Mouse (Mus musculus): ENCODE measurements at regions not wholly inside any gene's neighbourhood (a gene's known extent, or its start where the extent isn't known, plus 50 kb on each side); places are given as distances from the start of the nearest gene placed in this dataset.

GRCm38 (mm10) chrX:143164945-143165344 is 65.6 kb downstream of the Rtl9 start:
- Histone ChIP-seq H3K9me3 (no peaks in the 10 kb centered on the region), H3K27ac (replicated peaks) (no peak overlapping the region), H3K36me3 (replicated peaks) (no peaks in the 10 kb centered on the region), H3K4me1 (no peaks in the 10 kb centered on the region), H3K27me3 (replicated peaks; ENCODE audit: low read depth, poor library complexity, severe bottlenecking) (peaks cover 18% of the 10 kb centered on the region; the same call in 1 of the 2 replicates), H3K4me3 (no peak overlapping the region)
- DNase-seq (ENCODE audit: low spot score) = no peak
- WGBS = 70% methylated on average over 1 of the region's 1 CpGs

DNA sequence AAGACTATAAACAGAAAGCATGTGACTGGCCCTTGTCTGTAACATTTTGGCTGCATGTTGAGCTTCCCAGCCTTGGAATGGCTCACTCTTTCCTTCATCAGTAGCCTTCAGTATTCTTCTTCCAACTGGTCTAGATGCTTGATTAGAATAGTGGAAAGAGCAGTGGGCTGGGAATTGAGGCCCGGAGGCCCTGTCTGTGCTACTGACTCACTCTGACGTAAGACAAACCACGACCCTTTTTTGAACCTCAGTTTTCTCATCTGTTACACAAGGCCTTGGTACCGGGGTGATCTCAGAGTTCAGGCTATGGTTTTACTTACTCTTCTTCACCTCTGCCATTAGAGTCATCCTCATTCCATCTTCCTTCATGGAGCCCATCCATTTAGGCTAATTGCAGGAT is 95.2 kb downstream of the Rtl9 start:
- Histone ChIP-seq H3K36me3 (replicated peaks) (no peaks in the 10 kb centered on the region), H3K4me3 (no peak overlapping the region), H3K9me3 (no peaks in the 10 kb centered on the region), H3K27me3 (replicated peaks; ENCODE audit: low read depth, poor library complexity, severe bottlenecking) (peaks cover 39% of the 10 kb centered on the region), H3K4me1 (no peaks in the 10 kb centered on the region), H3K27ac (replicated peaks) (no peak overlapping the region)
- DNase-seq (ENCODE audit: low spot score) = no peak
- 79% methylated on average over 4 of the region's 4 CpGs for WGBS

- H3K27ac ChIP-seq (replicated peaks) = no peak overlapping the region
- no peak for DNase-seq (ENCODE audit: low spot score)
- H3K9me3 ChIP-seq = no peaks in the 10 kb centered on the region
- H3K27me3 ChIP-seq (replicated peaks; ENCODE audit: low read depth, poor library complexity, severe bottlenecking) = peaks cover 54% of the 10 kb centered on the region
- H3K4me1 ChIP-seq = no peaks in the 10 kb centered on the region
- no peaks in the 10 kb centered on the region for H3K36me3 ChIP-seq (replicated peaks)
- no peak overlapping the region for H3K4me3 ChIP-seq
These were observed 103.3 kb downstream of the Rtl9 start for GRCm38 (mm10) chrX:143202698-143203097.

DNA sequence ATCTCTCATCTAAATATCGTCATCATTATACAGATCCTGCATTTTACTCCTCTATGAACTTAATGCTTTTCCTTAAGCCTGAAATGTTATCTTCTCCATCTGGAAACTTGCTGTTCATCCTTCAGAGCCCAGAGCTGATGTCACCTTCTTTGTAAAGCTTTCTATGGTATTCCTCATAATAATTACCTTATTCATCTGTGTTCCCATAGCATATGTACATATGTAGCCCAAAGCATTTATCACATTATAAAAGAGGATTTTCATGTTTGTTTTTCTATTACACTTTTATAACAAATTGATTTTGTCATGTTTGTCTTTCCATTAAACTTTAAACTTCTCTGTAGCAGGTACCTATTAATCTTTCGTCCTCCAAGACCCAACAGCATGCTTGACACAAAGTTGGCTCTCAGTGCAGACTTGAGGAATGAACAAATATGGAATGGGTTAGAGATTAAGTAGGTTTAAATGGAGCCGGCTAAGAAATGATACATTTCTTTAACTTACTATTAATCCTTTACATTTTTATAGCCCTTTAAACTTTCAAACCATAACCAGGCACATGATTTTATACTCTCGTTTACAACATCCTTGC is 104.5 kb downstream of the Rtl9 start:
- no peaks in the 10 kb centered on the region for H3K9me3 ChIP-seq
- no peak overlapping the region for H3K27ac ChIP-seq (replicated peaks)
- H3K36me3 ChIP-seq (replicated peaks) = no peaks in the 10 kb centered on the region
- no peaks in the 10 kb centered on the region for H3K4me1 ChIP-seq
- no peak overlapping the region for H3K4me3 ChIP-seq
- DNase-seq (ENCODE audit: low spot score) = no peak
- 84% methylated on average over 4 of the region's 4 CpGs for WGBS
- peaks cover 50% of the 10 kb centered on the region for H3K27me3 ChIP-seq (replicated peaks; ENCODE audit: low read depth, poor library complexity, severe bottlenecking)

DNA sequence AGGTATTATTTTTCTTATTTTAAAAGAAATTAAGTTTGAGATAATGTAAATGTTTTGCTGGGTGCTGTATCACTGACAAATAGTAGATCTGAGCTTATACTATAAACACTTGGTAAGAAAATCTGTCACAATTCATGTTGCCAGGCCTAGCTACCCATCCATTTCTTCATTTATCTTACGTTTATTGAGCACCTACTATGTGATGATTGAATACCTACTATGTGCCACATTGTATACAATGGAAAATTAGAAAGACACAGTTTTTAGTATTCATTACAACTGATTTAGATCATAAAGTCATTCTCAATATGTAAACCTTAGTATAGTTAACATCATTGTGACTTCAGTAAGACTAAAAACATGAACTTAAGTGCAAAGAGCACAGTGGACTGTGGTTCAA is 117.2 kb downstream of the Rtl9 start:
- H3K27me3 ChIP-seq (replicated peaks; ENCODE audit: low read depth, poor library complexity, severe bottlenecking) = peaks cover 25% of the 10 kb centered on the region

More for the DNA sequence above, 117.2 kb downstream of the Rtl9 start:
- no peak for DNase-seq (ENCODE audit: low spot score)
- no peak overlapping the region for H3K4me3 ChIP-seq
- H3K36me3 ChIP-seq (replicated peaks) = no peaks in the 10 kb centered on the region
- no peaks in the 10 kb centered on the region for H3K9me3 ChIP-seq
- WGBS = 73% methylated on average over 1 of the region's 1 CpGs
- no peaks in the 10 kb centered on the region for H3K4me1 ChIP-seq
- H3K27ac ChIP-seq (replicated peaks) = no peak overlapping the region

All from embryonic facial prominence, embryonic 10.5 days (tissue).